Mouse (Mus musculus) testis, adult 2 months (tissue): ENCODE measurements at regions not wholly inside any gene's neighbourhood (a gene's known extent, or its start where the extent isn't known, plus 50 kb on each side); places are given as distances from the start of the nearest gene placed in this dataset.

Experiments used
- CTCF ChIP-seq: fragments of 200-500 bp; IDR thresholded peaks from 2 replicates; pipeline ENCODE4 v1.5.1; 2012; ENCODE audit warnings: low read depth, mild to moderate bottlenecking, inconsistent platforms, low read length, moderate library complexity; ENCODE audit not compliant: control insufficient read depth, insufficient read depth, insufficient replicate concordance
- POLR2A ChIP-seq: fragments of 200-500 bp; IDR thresholded peaks from 2 replicates; pipeline ENCODE4 v1.6.1; 2012; ENCODE audit warnings: low read depth, mild to moderate bottlenecking, inconsistent platforms, low read length, moderate library complexity; ENCODE audit not compliant: control insufficient read depth

DNA sequence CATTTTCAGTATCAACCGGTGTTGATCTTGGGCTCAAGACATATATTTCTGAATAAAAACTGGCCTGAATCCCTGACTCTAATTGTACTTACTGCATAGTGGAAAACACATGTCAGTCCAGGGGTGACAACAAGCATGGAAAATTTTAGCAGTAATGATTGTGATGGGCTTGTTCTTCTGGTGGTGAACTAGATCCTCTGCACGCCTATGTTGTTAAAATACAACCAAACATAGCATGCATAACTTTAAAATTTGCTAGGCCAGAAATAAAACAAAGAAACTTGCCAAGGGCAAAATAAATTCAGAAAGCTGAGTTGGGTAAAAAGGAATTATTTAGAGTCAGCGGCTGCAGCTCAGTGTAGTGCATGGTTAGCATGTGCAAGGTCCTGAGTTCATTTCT is 198.2 kb downstream of the Mex3b start:
- TF ChIP-seq CTCF (no peak), POLR2A (no peak)
